Mouse (Mus musculus): ENCODE data around the gene Zkscan7. TPM values are rescaled to one million over a fixed set of nuclear protein-coding genes. Genes with fewer than 3 reads are reported as not detected.
A peak's percentile ranks its signal among the peaks of the same experiment; 100 is the strongest.

Zkscan7 gene
- polyA plus RNA-seq, 1 experiment from 2014 or later = 3.7 TPM

DNA sequence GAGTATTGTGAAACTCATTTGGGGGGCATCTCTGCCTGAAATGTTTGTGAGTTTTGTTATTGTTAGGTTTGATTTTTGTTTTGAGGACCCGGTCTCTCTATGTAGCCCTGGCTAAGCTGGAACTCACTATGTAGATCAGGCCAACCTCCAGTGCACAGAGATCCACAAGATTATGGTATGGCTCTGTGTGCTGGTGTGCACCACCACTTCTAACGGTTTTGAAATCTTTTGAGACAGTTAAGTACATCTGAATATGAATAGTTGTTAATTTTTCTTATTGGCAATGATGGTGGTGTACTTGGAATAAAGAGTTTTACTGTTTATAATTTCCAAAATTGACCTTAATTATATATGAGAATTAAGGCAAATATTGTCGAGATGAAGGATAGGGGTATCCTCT lies 37.0 kb downstream of the Zkscan7 start:
- Histone ChIP-seq H3K4me1 (peaks cover 5% of the 10 kb centered on the region), H3K4me2 (replicated peaks) (peak overlapping the region; percentile 67), H3K27me3 (0 out of 2 replicates have a peak, but pooled peaks cover 8% of the 10 kb centered on the region), H3K9ac (peak overlapping the region; percentile 95; the same call in 1 of the 2 replicates), H3K4me3 (peak overlapping the region; percentile 81), H3K9me3 (no peaks in the 10 kb centered on the region), H3K27ac (no peak overlapping the region), H3K36me3 (peaks cover 29% of the 10 kb centered on the region)
- ATAC-seq (ENCODE audit: low FRiP score, low read depth) = no peak
- 18% methylated on average over 3 of the region's 3 CpGs for WGBS

- peak; percentile 97 for ATAC-seq (ENCODE audit: low FRiP score, low read depth)
- Histone ChIP-seq H3K4me1 (peaks cover 5% of the 10 kb centered on the region), H3K27ac (peak within 1 kb of the TSS; percentile 88), H3K9me3 (no peaks in the 10 kb centered on the region), H3K27me3 (0 out of 2 replicates have a peak, but pooled peaks cover 8% of the 10 kb centered on the region), H3K4me2 (replicated peaks) (peak within 1 kb of the TSS; percentile 67), H3K36me3 (peaks cover 34% of the 10 kb centered on the region), H3K4me3 (peak within 1 kb of the TSS; percentile 81), H3K9ac (peak within 1 kb of the TSS; percentile 95)
- under 1% methylated on average over 43 of the region's 43 CpGs for WGBS
Measured at GRCm38 (mm10) chr9:122922936-122923381, 37.5 kb downstream of the Zkscan7 start, which contains the start of gene Zfp105. Gene Zfp105, plus strand, starts transcription at chr9:122923072.

GRCm38 (mm10) chr9:122928915-122929314 lies 43.4 kb downstream of the Zkscan7 start:
- no peak for ATAC-seq (ENCODE audit: low FRiP score, low read depth)
- H3K27ac ChIP-seq = no peak overlapping the region
- no peak overlapping the region for H3K4me2 ChIP-seq (replicated peaks)
- H3K4me3 ChIP-seq = no peak overlapping the region
- H3K36me3 ChIP-seq = peaks cover 79% of the 10 kb centered on the region
- no peaks in the 10 kb centered on the region for H3K27me3 ChIP-seq
- peaks cover under 1% of the 10 kb centered on the region for H3K4me1 ChIP-seq
- WGBS = 96% methylated on average over 3 of the region's 3 CpGs
- H3K9me3 ChIP-seq = peaks cover 10% of the 10 kb centered on the region
- no peak overlapping the region for H3K9ac ChIP-seq

Other genes starting within 250 kb of the Zkscan7 start
- gene Topaz1, start 138.3 kb upstream of the Zkscan7 start, polyA plus RNA-seq (2015; fragmentation: Nextera tagmentation; extraction: Ambion mirVana) = not detected in 2 replicates
- 8.4 TPM in 2 replicates for gene Tcaim, start 80.1 kb upstream of the Zkscan7 start, polyA plus RNA-seq (2015; fragmentation: Nextera tagmentation; extraction: Ambion mirVana)
- 0.34 and 0.67 TPM in 2 replicates for gene Gm35549, start 41.6 kb upstream of the Zkscan7 start, polyA plus RNA-seq (2015; fragmentation: Nextera tagmentation; extraction: Ambion mirVana)
- gene Zfp445, start 19.7 kb upstream of the Zkscan7 start, polyA plus RNA-seq (2015; fragmentation: Nextera tagmentation; extraction: Ambion mirVana) = 75.2 and 88.0 TPM in 2 replicates
- gene Zfp105, start 37.4 kb downstream of the Zkscan7 start, polyA plus RNA-seq (2015; fragmentation: Nextera tagmentation; extraction: Ambion mirVana) = 29.6 and 32.2 TPM in 2 replicates
- 33.5 and 33.7 TPM in 2 replicates for gene 1110059G10Rik, start 65.3 kb downstream of the Zkscan7 start, polyA plus RNA-seq (2015; fragmentation: Nextera tagmentation; extraction: Ambion mirVana)
- gene Kif15, start 65.4 kb downstream of the Zkscan7 start, polyA plus RNA-seq (2015; fragmentation: Nextera tagmentation; extraction: Ambion mirVana) = 58.2 and 63.6 TPM in 2 replicates
- 21.0 and 23.3 TPM in 2 replicates for gene Tmem42, start 135.6 kb downstream of the Zkscan7 start, polyA plus RNA-seq (2015; fragmentation: Nextera tagmentation; extraction: Ambion mirVana)
- 0.78 and 0.88 TPM in 2 replicates for gene Tgm4, start 149.0 kb downstream of the Zkscan7 start, polyA plus RNA-seq (2015; fragmentation: Nextera tagmentation; extraction: Ambion mirVana)
- 68.5 and 70.2 TPM in 2 replicates for gene Zdhhc3, start 227.5 kb downstream of the Zkscan7 start, polyA plus RNA-seq (2015; fragmentation: Nextera tagmentation; extraction: Ambion mirVana)
- gene Exosc7, start 227.5 kb downstream of the Zkscan7 start, polyA plus RNA-seq (2015; fragmentation: Nextera tagmentation; extraction: Ambion mirVana) = 97.0 and 99.0 TPM in 2 replicates